ENCODE assay signal across 8 mouse cellular contexts in genomic region chr6:146751671-146752070, GRCm38 (mm10). TPM values are rescaled to one million over a fixed set of nuclear protein-coding genes. Genes with fewer than 3 reads are reported as not detected.
DNase-seq lines count a peak whose midpoint lies in the region; ATAC-seq and TF ChIP-seq lines count a peak whose summit lies in the region.

No protein-coding gene starts in this region.

- no peak for TF ChIP-seq POLR2A in olfactory bulb, adult 2 months (IDR thresholded peaks at IDR 0.05; ENCODE audit: insufficient read depth, low read depth, low read length)

- H3K4me1 ChIP-seq in intestine, embryonic 15.5 days (replicated peaks): peaks cover 5% of the 10 kb centered on the region; the same call in 1 of the 2 replicates
- peaks cover 11% of the 10 kb centered on the region for H3K4me1 ChIP-seq in olfactory bulb, adult 2 months (ENCODE audit: control insufficient read depth, insufficient read depth, low read length)
- peaks cover 10% of the 10 kb centered on the region for H3K4me1 ChIP-seq in hindbrain, embryonic 12.5 days

- TF ChIP-seq CTCF in olfactory bulb, adult 2 months (IDR thresholded peaks at IDR 0.05; ENCODE audit: insufficient read depth, low read depth, low read length): no peak

- no peak overlapping the region for H3K4me3 ChIP-seq in intestine, embryonic 15.5 days (replicated peaks)
- H3K4me3 ChIP-seq in olfactory bulb, adult 2 months (ENCODE audit: insufficient read depth, low read depth, low read length): no peak overlapping the region
- H3K4me3 ChIP-seq in hindbrain, embryonic 12.5 days: no peak overlapping the region

- no peak overlapping the region for H3K4me2 ChIP-seq in intestine, embryonic 15.5 days (replicated peaks)
- no peak overlapping the region for H3K4me2 ChIP-seq in hindbrain, embryonic 12.5 days (replicated peaks)

- H3K27me3 ChIP-seq in intestine, embryonic 15.5 days (replicated peaks): no peaks in the 10 kb centered on the region
- H3K27me3 ChIP-seq in hindbrain, embryonic 12.5 days: no peaks in the 10 kb centered on the region

- WGBS in intestine, embryonic 15.5 days: 41% methylated on average over 1 of the region's 1 CpGs
- 76% methylated on average over 1 of the region's 1 CpGs for WGBS in olfactory bulb, adult 2 months
- 71% methylated on average over 1 of the region's 1 CpGs for WGBS in hindbrain, embryonic 12.5 days

- ATAC-seq in intestine, embryonic 15.5 days: peak; percentile 76
- no peak for ATAC-seq in hindbrain, embryonic 12.5 days (ENCODE audit: low FRiP score)

- H3K9me3 ChIP-seq in intestine, embryonic 15.5 days: no peaks in the 10 kb centered on the region
- no peaks in the 10 kb centered on the region for H3K9me3 ChIP-seq in hindbrain, embryonic 12.5 days (replicated peaks)

- no peaks in the 10 kb centered on the region for H3K36me3 ChIP-seq in intestine, embryonic 15.5 days
- no peaks in the 10 kb centered on the region for H3K36me3 ChIP-seq in hindbrain, embryonic 12.5 days

- DNase-seq in cerebellum, adult 9-11 months: peak; percentile 9
- no peak for DNase-seq in cerebellum, adult 18-20 months
- DNase-seq in right cerebral cortex, postnatal 10 days (ENCODE audit: low spot score in 2 of 2): peak; percentile 28 to 31
- no peak for DNase-seq in right cerebral cortex, postnatal 25 days
- DNase-seq in testis, postnatal 10 days (ENCODE audit: low spot score): no peak

- H3K27ac ChIP-seq in intestine, embryonic 15.5 days: no peak overlapping the region
- peak overlapping the region; percentile 15; the same call in 1 of the 2 replicates for H3K27ac ChIP-seq in olfactory bulb, adult 2 months (ENCODE audit: insufficient read depth, low read depth, low read length)
- H3K27ac ChIP-seq in hindbrain, embryonic 12.5 days: no peak overlapping the region

- H3K9ac ChIP-seq in intestine, embryonic 15.5 days: no peak overlapping the region
- H3K9ac ChIP-seq in hindbrain, embryonic 12.5 days: no peak overlapping the region

RNA-seq across cellular contexts. Expression of gene Stk38l, which starts 26.9 kb away (rescaled TPM):
- polyA plus RNA-seq in intestine, embryonic 15.5 days (2015; fragmentation: Nextera tagmentation; extraction: Ambion mirVana): 18.0 and 18.8 TPM in 2 replicates
- polyA plus RNA-seq in olfactory bulb, adult 2 months (2012; ENCODE audit: insufficient read depth, insufficient read length, low replicate concordance, missing spikeins): not detected in 2 replicates
- 19.4 and 19.6 TPM in 2 replicates for polyA plus RNA-seq in hindbrain, embryonic 12.5 days (2016; fragmentation: Nextera tagmentation; extraction: Ambion mirVana)

RNA-seq across cellular contexts. Expression of gene Arntl2, which starts 44.2 kb away (rescaled TPM):
- polyA plus RNA-seq in intestine, embryonic 15.5 days (2015; fragmentation: Nextera tagmentation; extraction: Ambion mirVana): 2.8 and 3.8 TPM in 2 replicates
- not detected in 2 replicates for polyA plus RNA-seq in olfactory bulb, adult 2 months (2012; ENCODE audit: insufficient read depth, insufficient read length, low replicate concordance, missing spikeins)
- 2.2 and 3.0 TPM in 2 replicates for polyA plus RNA-seq in hindbrain, embryonic 12.5 days (2016; fragmentation: Nextera tagmentation; extraction: Ambion mirVana)

Comparison
In these comparisons a context has a peak if more than half of its experiments do, and no peak if none do; other contexts are left out.
1. DNase-seq: peak in cerebellum, adult 9-11 months (single experiment) and right cerebral cortex, postnatal 10 days (2 of 2); none in cerebellum, adult 18-20 months (0 of 2), right cerebral cortex, postnatal 25 days (single experiment) and testis, postnatal 10 days (single experiment).